Mouse (Mus musculus) limb, embryonic 12.5 days (tissue): ENCODE data around the gene Fam120b. TPM values are rescaled to one million over a fixed set of nuclear protein-coding genes. Genes with fewer than 3 reads are reported as not detected.

ENCODE experiments used
- ATAC-seq: fragments of 200-750 bp; cut with Nextera tagmentation; 2 replicates; pipeline ENCODE4 v1.8.0; 2017; ENCODE audit warnings: low read depth, moderate TSS enrichment; ENCODE audit not compliant: insufficient number of reproducible peaks, insufficient read depth, low FRiP score, low TSS enrichment
- H3K27ac ChIP-seq: fragments of 300-500 bp; sonication (generic); 2 replicates; pipeline ENCODE4 v1.5.1; 2016; ENCODE audit warnings: mild to moderate bottlenecking, moderate library complexity
- H3K27me3 ChIP-seq: fragments of 300-500 bp; sonication (generic); 2 replicates; pipeline ENCODE4 v1.6.1; 2016; ENCODE audit warnings: mild to moderate bottlenecking, moderate library complexity
- H3K36me3 ChIP-seq: fragments of 300-500 bp; sonication (generic); 2 replicates; pipeline ENCODE4 v1.6.1; 2016; ENCODE audit warnings: mild to moderate bottlenecking, moderate library complexity
- H3K4me1 ChIP-seq: fragments of 300-500 bp; sonication (generic); replicated peaks from 2 replicates; pipeline ENCODE4 v1.6.1; 2016
- H3K4me2 ChIP-seq: fragments of 300-500 bp; sonication (generic); 2 replicates; pipeline ENCODE4 v1.6.1; 2016; ENCODE audit warnings: mild to moderate bottlenecking, moderate library complexity
- H3K4me3 ChIP-seq: fragments of 300-500 bp; sonication (generic); replicated peaks from 2 replicates; pipeline ENCODE4 v1.5.1; 2016; ENCODE audit warnings: mild to moderate bottlenecking
- H3K9ac ChIP-seq: fragments of 300-500 bp; sonication (generic); replicated peaks from 2 replicates; pipeline ENCODE4 v1.6.1; 2016; ENCODE audit warnings: mild to moderate bottlenecking, moderate library complexity
- H3K9me3 ChIP-seq: fragments of 300-500 bp; sonication (generic); 2 replicates; pipeline ENCODE4 v1.6.1; 2016; ENCODE audit warnings: mild to moderate bottlenecking, moderate library complexity
- WGBS: fragments of 180-500 bp; shearing (Covaris S2); methylation state at CpG from one replicate; pipeline ENCODE4 v1.1.7; 2016; 5-methylcytosine and 5-hydroxymethylcytosine counted together
- polyA plus RNA-seq: library from polyadenylated mRNA; unstranded; fragments of >200 nt; fragmentation: Nextera tagmentation; extraction: Ambion mirVana; gene quantifications from 2 replicates; pipeline ENCODE4 v1.2.1, GENCODE M21; 2016

Fam120b gene
- 33.2 and 35.2 TPM in 2 replicates for polyA plus RNA-seq

- peak within 1 kb of the TSS; percentile 80 for H3K9ac ChIP-seq
- ATAC-seq = peak; percentile 94
These were observed at the start of gene Fam120b for GRCm38 (mm10) chr17:15395997-15396675. TSS of gene Fam120b (plus strand) at chr17:15396202.

GRCm38 (mm10) chr17:15350152-15350551 is 45.9 kb upstream of the Fam120b start:
- no peak overlapping the region for H3K4me3 ChIP-seq
- H3K4me1 ChIP-seq = no peaks in the 10 kb centered on the region
- H3K36me3 ChIP-seq = no peaks in the 10 kb centered on the region
- no peak overlapping the region for H3K27ac ChIP-seq
- peaks cover 3% of the 10 kb centered on the region for H3K27me3 ChIP-seq
- ATAC-seq = no peak
- H3K9ac ChIP-seq = no peak overlapping the region
- H3K4me2 ChIP-seq = no peak overlapping the region
- no peaks in the 10 kb centered on the region for H3K9me3 ChIP-seq
- 55% methylated on average over 2 of the region's 2 CpGs for WGBS

More at GRCm38 (mm10) chr17:15395997-15396675, at the start of gene Fam120b:
- Histone ChIP-seq H3K27ac (peak within 1 kb of the TSS; percentile 88), H3K4me3 (peak within 1 kb of the TSS; percentile 67), H3K27me3 (peaks cover 10% of the 10 kb centered on the region; the same call in 1 of the 2 replicates), H3K36me3 (no peaks in the 10 kb centered on the region), H3K4me2 (peak within 1 kb of the TSS; percentile 71), H3K4me1 (peaks cover 16% of the 10 kb centered on the region), H3K9me3 (no peaks in the 10 kb centered on the region)
- WGBS = under 1% methylated on average over 31 of the region's 31 CpGs

GRCm38 (mm10) chr17:15352869-15353610 is 43.0 kb upstream of the Fam120b start:
- WGBS = 73% methylated on average over 10 of the region's 10 CpGs

GRCm38 (mm10) chr17:15354006-15354405 is 42.0 kb upstream of the Fam120b start:
- H3K9ac ChIP-seq = no peak overlapping the region
- no peaks in the 10 kb centered on the region; the same call in 1 of the 2 replicates for H3K27me3 ChIP-seq
- H3K4me3 ChIP-seq = no peak overlapping the region
- ATAC-seq = no peak
- H3K36me3 ChIP-seq = no peaks in the 10 kb centered on the region
- WGBS = 85% methylated on average over 2 of the region's 2 CpGs
- H3K27ac ChIP-seq = no peak overlapping the region
- no peaks in the 10 kb centered on the region for H3K9me3 ChIP-seq
- no peak overlapping the region for H3K4me2 ChIP-seq
- H3K4me1 ChIP-seq = 0 out of 2 replicates have a peak, but pooled peaks cover 2% of the 10 kb centered on the region

More at GRCm38 (mm10) chr17:15352869-15353610, 43.0 kb upstream of the Fam120b start:
- Histone ChIP-seq H3K9ac (no peak overlapping the region), H3K27me3 (no peaks in the 10 kb centered on the region; the same call in 1 of the 2 replicates), H3K4me1 (0 out of 2 replicates have a peak, but pooled peaks cover 2% of the 10 kb centered on the region), H3K9me3 (no peaks in the 10 kb centered on the region), H3K4me2 (no peak overlapping the region), H3K36me3 (no peaks in the 10 kb centered on the region), H3K27ac (no peak overlapping the region), H3K4me3 (no peak overlapping the region)
- no peak for ATAC-seq

- 91% methylated on average over 3 of the region's 3 CpGs for WGBS
These were observed 40.9 kb upstream of the Fam120b start for GRCm38 (mm10) chr17:15355072-15355471.

GRCm38 (mm10) chr17:15356526-15356925 is 39.5 kb upstream of the Fam120b start:
- 80% methylated on average over 5 of the region's 5 CpGs for WGBS
- 0 out of 2 replicates have a peak, but pooled peaks cover 2% of the 10 kb centered on the region for H3K27me3 ChIP-seq
- H3K36me3 ChIP-seq = no peaks in the 10 kb centered on the region
- ATAC-seq = no peak
- no peak overlapping the region for H3K4me3 ChIP-seq
- no peak overlapping the region for H3K4me2 ChIP-seq
- no peak overlapping the region for H3K9ac ChIP-seq
- H3K27ac ChIP-seq = no peak overlapping the region
- H3K4me1 ChIP-seq = 0 out of 2 replicates have a peak, but pooled peaks cover 2% of the 10 kb centered on the region
- no peaks in the 10 kb centered on the region for H3K9me3 ChIP-seq

More at GRCm38 (mm10) chr17:15355072-15355471, 40.9 kb upstream of the Fam120b start:
- Histone ChIP-seq H3K27ac (no peak overlapping the region), H3K9ac (no peak overlapping the region), H3K4me3 (no peak overlapping the region), H3K4me1 (0 out of 2 replicates have a peak, but pooled peaks cover 2% of the 10 kb centered on the region), H3K9me3 (no peaks in the 10 kb centered on the region), H3K4me2 (no peak overlapping the region), H3K36me3 (no peaks in the 10 kb centered on the region), H3K27me3 (no peaks in the 10 kb centered on the region; the same call in 1 of the 2 replicates)
- no peak for ATAC-seq

- no peak overlapping the region for H3K4me3 ChIP-seq
- 61% methylated on average over 3 of the region's 3 CpGs for WGBS
These were observed 38.9 kb upstream of the Fam120b start for GRCm38 (mm10) chr17:15357071-15357470.

GRCm38 (mm10) chr17:15363656-15364055 is 32.3 kb upstream of the Fam120b start:
- Histone ChIP-seq H3K9me3 (no peaks in the 10 kb centered on the region), H3K27me3 (0 out of 2 replicates have a peak, but pooled peaks cover 2% of the 10 kb centered on the region), H3K4me2 (no peak overlapping the region), H3K27ac (no peak overlapping the region), H3K9ac (no peak overlapping the region), H3K36me3 (no peaks in the 10 kb centered on the region), H3K4me3 (no peak overlapping the region), H3K4me1 (no peaks in the 10 kb centered on the region)
- ATAC-seq = no peak
- WGBS = 76% methylated on average over 3 of the region's 3 CpGs

More at GRCm38 (mm10) chr17:15357071-15357470, 38.9 kb upstream of the Fam120b start:
- ATAC-seq = no peak
- Histone ChIP-seq H3K27me3 (0 out of 2 replicates have a peak, but pooled peaks cover 2% of the 10 kb centered on the region), H3K27ac (no peak overlapping the region), H3K4me1 (0 out of 2 replicates have a peak, but pooled peaks cover 2% of the 10 kb centered on the region), H3K9me3 (no peaks in the 10 kb centered on the region), H3K36me3 (no peaks in the 10 kb centered on the region), H3K4me2 (no peak overlapping the region), H3K9ac (no peak overlapping the region)

- H3K27ac ChIP-seq = no peak overlapping the region
- H3K4me1 ChIP-seq = no peaks in the 10 kb centered on the region
- H3K4me3 ChIP-seq = no peak overlapping the region
- H3K9me3 ChIP-seq = no peaks in the 10 kb centered on the region
- WGBS = 88% methylated on average over 5 of the region's 5 CpGs
- no peak for ATAC-seq
- no peak overlapping the region for H3K4me2 ChIP-seq
- H3K36me3 ChIP-seq = no peaks in the 10 kb centered on the region
- H3K27me3 ChIP-seq = peaks cover 11% of the 10 kb centered on the region
- no peak overlapping the region for H3K9ac ChIP-seq
These were observed 30.4 kb upstream of the Fam120b start for GRCm38 (mm10) chr17:15365650-15366049.

- Histone ChIP-seq H3K27ac (no peak overlapping the region), H3K9me3 (no peaks in the 10 kb centered on the region), H3K27me3 (peaks cover 52% of the 10 kb centered on the region), H3K9ac (no peak overlapping the region), H3K36me3 (no peaks in the 10 kb centered on the region), H3K4me2 (no peak overlapping the region), H3K4me3 (no peak overlapping the region; the same call in 1 of the 2 replicates), H3K4me1 (peaks cover 12% of the 10 kb centered on the region)
- no peak for ATAC-seq
- WGBS = 91% methylated on average over 14 of the region's 14 CpGs
These were observed 25.6 kb upstream of the Fam120b start for GRCm38 (mm10) chr17:15370401-15370800.
